Mouse (Mus musculus) limb, embryonic 12.5 days (tissue): ENCODE measurements around the gene Gm45808. TPM values are rescaled to one million over a fixed set of nuclear protein-coding genes. Genes with fewer than 3 reads are reported as not detected.

Source experiments
- ATAC-seq: fragments of 200-750 bp; cut with Nextera tagmentation; 2 replicates; pipeline ENCODE4 v1.8.0; 2017; ENCODE audit warnings: low read depth, moderate TSS enrichment; ENCODE audit not compliant: insufficient number of reproducible peaks, insufficient read depth, low FRiP score, low TSS enrichment
- H3K27ac ChIP-seq: fragments of 300-500 bp; sonication (generic); 2 replicates; pipeline ENCODE4 v1.5.1; 2016; ENCODE audit warnings: mild to moderate bottlenecking, moderate library complexity
- H3K27me3 ChIP-seq: fragments of 300-500 bp; sonication (generic); 2 replicates; pipeline ENCODE4 v1.6.1; 2016; ENCODE audit warnings: mild to moderate bottlenecking, moderate library complexity
- H3K36me3 ChIP-seq: fragments of 300-500 bp; sonication (generic); 2 replicates; pipeline ENCODE4 v1.6.1; 2016; ENCODE audit warnings: mild to moderate bottlenecking, moderate library complexity
- H3K4me1 ChIP-seq: fragments of 300-500 bp; sonication (generic); replicated peaks from 2 replicates; pipeline ENCODE4 v1.6.1; 2016
- H3K4me2 ChIP-seq: fragments of 300-500 bp; sonication (generic); 2 replicates; pipeline ENCODE4 v1.6.1; 2016; ENCODE audit warnings: mild to moderate bottlenecking, moderate library complexity
- H3K4me3 ChIP-seq: fragments of 300-500 bp; sonication (generic); replicated peaks from 2 replicates; pipeline ENCODE4 v1.5.1; 2016; ENCODE audit warnings: mild to moderate bottlenecking
- H3K9ac ChIP-seq: fragments of 300-500 bp; sonication (generic); replicated peaks from 2 replicates; pipeline ENCODE4 v1.6.1; 2016; ENCODE audit warnings: mild to moderate bottlenecking, moderate library complexity
- H3K9me3 ChIP-seq: fragments of 300-500 bp; sonication (generic); 2 replicates; pipeline ENCODE4 v1.6.1; 2016; ENCODE audit warnings: mild to moderate bottlenecking, moderate library complexity
- WGBS: fragments of 180-500 bp; shearing (Covaris S2); methylation state at CpG from one replicate; pipeline ENCODE4 v1.1.7; 2016; 5-methylcytosine and 5-hydroxymethylcytosine counted together
- polyA plus RNA-seq: library from polyadenylated mRNA; unstranded; fragments of >200 nt; fragmentation: Nextera tagmentation; extraction: Ambion mirVana; gene quantifications from 2 replicates; pipeline ENCODE4 v1.2.1, GENCODE M21; 2016

The Gm45808 gene
- polyA plus RNA-seq, 1 experiment from 2014 or later, result not detected

DNA sequence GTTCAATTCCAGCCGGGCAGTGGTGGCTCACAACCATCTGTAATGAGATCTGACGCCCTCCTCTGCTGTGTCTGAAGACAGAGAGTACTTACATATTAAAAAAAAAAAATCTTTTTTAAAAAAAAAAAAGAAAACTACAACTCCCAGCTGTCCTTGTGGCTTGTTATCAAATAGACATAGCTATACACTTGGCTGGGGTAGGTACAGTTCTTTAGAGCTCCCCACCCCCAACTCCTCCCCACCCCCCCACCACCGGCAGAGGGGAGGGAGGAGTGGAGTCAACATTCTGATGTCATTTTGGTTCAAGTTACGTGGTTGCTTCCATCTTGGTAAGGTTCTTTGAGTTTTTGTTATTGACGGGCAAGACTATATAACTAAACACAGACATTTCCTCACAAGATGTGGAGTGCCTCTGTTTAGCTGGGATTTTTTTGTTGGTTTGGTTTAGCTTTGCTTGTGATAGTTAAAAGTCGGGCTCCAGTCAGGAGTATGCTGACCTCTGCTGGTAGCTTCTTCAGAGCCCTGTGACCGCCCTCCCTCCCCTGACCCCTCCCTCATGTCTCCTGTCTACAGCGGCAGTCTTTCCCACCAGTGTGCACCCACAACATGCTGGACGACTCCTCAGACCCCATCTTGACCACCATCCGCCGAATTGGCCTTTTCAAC, 39.2 kb downstream of the Gm45808 start:
- no peak for ATAC-seq
- H3K27ac ChIP-seq, result no peak overlapping the region
- H3K9me3 ChIP-seq, result no peaks in the 10 kb centered on the region
- H3K4me2 ChIP-seq, result no peak overlapping the region
- H3K4me1 ChIP-seq, result no peaks in the 10 kb centered on the region; the same call in 1 of the 2 replicates
- WGBS, result 25% methylated on average over 11 of the region's 11 CpGs
- H3K27me3 ChIP-seq, result no peaks in the 10 kb centered on the region
- no peak overlapping the region for H3K4me3 ChIP-seq
- H3K36me3 ChIP-seq, result peaks cover 72% of the 10 kb centered on the region
- H3K9ac ChIP-seq, result no peak overlapping the region

DNA sequence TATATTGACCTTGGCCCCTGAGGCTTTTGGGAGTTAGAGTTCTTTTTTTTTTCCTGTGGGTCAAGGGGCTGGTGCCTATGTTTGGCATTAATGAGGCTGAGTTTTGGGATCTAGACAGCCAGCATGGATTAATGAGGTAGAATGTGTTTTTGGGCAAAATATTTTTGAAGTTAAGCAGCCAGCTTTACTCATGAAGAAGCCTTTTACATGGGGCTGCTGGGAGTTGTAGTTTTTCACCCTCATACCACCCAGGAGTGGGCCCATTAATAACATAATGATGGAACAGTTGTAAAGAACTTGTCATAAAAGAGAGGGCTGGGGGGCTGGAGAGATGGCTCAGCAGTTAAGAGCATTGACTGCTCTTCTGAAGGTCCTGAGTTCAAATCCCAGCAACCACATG, 40.0 kb downstream of the Gm45808 start:
- H3K27ac ChIP-seq, result no peak overlapping the region
- no peak overlapping the region for H3K4me2 ChIP-seq
- H3K4me1 ChIP-seq, result no peaks in the 10 kb centered on the region; the same call in 1 of the 2 replicates
- H3K27me3 ChIP-seq, result no peaks in the 10 kb centered on the region
- H3K9ac ChIP-seq, result no peak overlapping the region
- no peak overlapping the region for H3K4me3 ChIP-seq
- peaks cover 68% of the 10 kb centered on the region for H3K36me3 ChIP-seq
- no peak for ATAC-seq
- H3K9me3 ChIP-seq, result no peaks in the 10 kb centered on the region

- H3K4me3 ChIP-seq, result no peak overlapping the region
- H3K27me3 ChIP-seq, result no peaks in the 10 kb centered on the region
- ATAC-seq, result no peak
- WGBS, result 86% methylated on average over 22 of the region's 22 CpGs
- H3K36me3 ChIP-seq, result peaks cover 73% of the 10 kb centered on the region
- H3K27ac ChIP-seq, result no peak overlapping the region
- no peaks in the 10 kb centered on the region; the same call in 1 of the 2 replicates for H3K4me1 ChIP-seq
- no peak overlapping the region for H3K4me2 ChIP-seq
- no peak overlapping the region for H3K9ac ChIP-seq
- H3K9me3 ChIP-seq, result no peaks in the 10 kb centered on the region
These were observed 42.8 kb downstream of the Gm45808 start for GRCm38 (mm10) chr7:45443526-45444420.

- no peak for ATAC-seq
- H3K27me3 ChIP-seq, result no peaks in the 10 kb centered on the region
- peak within 1 kb of the TSS; percentile 48 for H3K4me2 ChIP-seq
- 12% methylated on average over 19 of the region's 19 CpGs for WGBS
- H3K9me3 ChIP-seq, result no peaks in the 10 kb centered on the region
- peak within 1 kb of the TSS; percentile 8; the same call in 1 of the 2 replicates for H3K4me3 ChIP-seq
- peak within 1 kb of the TSS; percentile 13; the same call in 1 of the 2 replicates for H3K9ac ChIP-seq
- H3K27ac ChIP-seq, result peak within 1 kb of the TSS; percentile 24; the same call in 1 of the 2 replicates
- H3K36me3 ChIP-seq, result peaks cover 32% of the 10 kb centered on the region
- peaks cover 41% of the 10 kb centered on the region for H3K4me1 ChIP-seq
These were observed 48.9 kb downstream of the Gm45808 start, which contains the start of gene Ruvbl2 for GRCm38 (mm10) chr7:45437521-45438276. Ruvbl2 (minus strand) TSS chr7:45438096.

DNA sequence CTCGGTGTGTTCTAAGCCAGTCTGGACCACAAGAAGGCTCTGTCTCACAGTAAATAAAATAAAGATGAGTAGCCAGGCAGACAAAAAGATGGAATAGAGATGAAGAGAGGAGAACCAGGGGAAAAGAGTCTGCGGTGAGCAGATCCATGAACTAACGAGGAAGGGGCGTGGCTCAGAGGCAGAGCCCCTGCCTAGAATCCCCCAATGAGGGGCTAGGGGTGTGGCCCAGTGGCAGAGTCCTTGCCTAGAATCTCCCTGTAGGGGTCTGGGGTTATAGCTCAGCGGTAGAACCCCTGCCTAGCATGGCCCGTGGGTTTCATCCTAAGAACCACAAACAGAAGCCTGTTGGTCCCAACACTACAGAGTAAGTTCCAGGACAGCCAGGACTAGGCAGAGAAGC, 49.6 kb downstream of the Gm45808 start:
- Histone ChIP-seq H3K27ac (peak overlapping the region; percentile 24; the same call in 1 of the 2 replicates), H3K4me3 (peak overlapping the region; percentile 8; the same call in 1 of the 2 replicates), H3K4me1 (peaks cover 43% of the 10 kb centered on the region), H3K4me2 (peak overlapping the region; percentile 48), H3K36me3 (peaks cover 29% of the 10 kb centered on the region), H3K9me3 (no peaks in the 10 kb centered on the region), H3K27me3 (no peaks in the 10 kb centered on the region), H3K9ac (no peak overlapping the region)
- 24% methylated on average over 6 of the region's 6 CpGs for WGBS
- no peak for ATAC-seq

GRCm38 (mm10) chr7:45436444-45436843, 50.2 kb downstream of the Gm45808 start:
- Histone ChIP-seq H3K9ac (0 out of 2 replicates have a peak overlapping the region, but pooled peaks have one; percentile 1), H3K36me3 (peaks cover 31% of the 10 kb centered on the region), H3K9me3 (no peaks in the 10 kb centered on the region), H3K27me3 (no peaks in the 10 kb centered on the region), H3K4me1 (peaks cover 43% of the 10 kb centered on the region), H3K4me3 (no peak overlapping the region), H3K4me2 (peak overlapping the region; percentile 95), H3K27ac (no peak overlapping the region)
- no peak for ATAC-seq
- WGBS, result 86% methylated on average over 5 of the region's 5 CpGs

DNA sequence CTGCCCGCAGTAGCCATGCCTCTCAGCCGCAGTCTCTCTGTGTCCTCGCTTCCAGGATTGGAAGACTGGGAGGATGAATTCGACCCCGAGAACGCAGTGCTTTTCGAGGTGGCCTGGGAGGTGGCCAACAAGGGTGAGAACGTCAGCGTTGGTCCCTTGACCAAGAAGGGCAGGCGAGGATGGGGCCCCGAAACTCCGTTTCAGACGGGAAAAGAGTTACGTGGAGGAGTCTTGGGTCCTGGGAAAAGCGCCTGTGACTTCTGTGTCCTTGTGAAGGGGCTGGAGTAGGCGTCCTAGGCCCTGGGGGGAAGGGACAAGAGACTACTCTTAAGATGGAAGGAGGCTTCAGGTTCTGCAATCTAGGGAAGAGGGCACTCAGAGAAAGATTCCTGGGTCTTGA, 51.6 kb downstream of the Gm45808 start:
- peaks cover 43% of the 10 kb centered on the region for H3K4me1 ChIP-seq
- WGBS, result 3% methylated on average over 16 of the region's 16 CpGs

GRCm38 (mm10) chr7:45434203-45435015, 52.2 kb downstream of the Gm45808 start, which contains the start of gene Gys1:
Gys1 (plus strand) TSS chr7:45434844.
- Histone ChIP-seq H3K4me1 (peaks cover 43% of the 10 kb centered on the region), H3K4me2 (peak within 1 kb of the TSS; percentile 95), H3K36me3 (peaks cover 31% of the 10 kb centered on the region), H3K9me3 (no peaks in the 10 kb centered on the region), H3K27me3 (no peaks in the 10 kb centered on the region), H3K27ac (peak within 1 kb of the TSS; percentile 90), H3K4me3 (peak within 1 kb of the TSS; percentile 87), H3K9ac (peak within 1 kb of the TSS; percentile 84)
- peak; percentile 94 for ATAC-seq
- under 1% methylated on average over 45 of the region's 45 CpGs for WGBS

More for the DNA sequence above, 51.6 kb downstream of the Gm45808 start:
- peak overlapping the region; percentile 87 for H3K4me3 ChIP-seq
- peak overlapping the region; percentile 46 for H3K27ac ChIP-seq
- H3K9ac ChIP-seq, result peak overlapping the region; percentile 76
- no peak; the same call in 1 of the 2 replicates for ATAC-seq
- no peaks in the 10 kb centered on the region for H3K9me3 ChIP-seq
- peaks cover 31% of the 10 kb centered on the region for H3K36me3 ChIP-seq
- H3K27me3 ChIP-seq, result no peaks in the 10 kb centered on the region
- H3K4me2 ChIP-seq, result peak overlapping the region; percentile 95

GRCm38 (mm10) chr7:45433835-45434202, 52.8 kb downstream of the Gm45808 start:
- Histone ChIP-seq H3K4me3 (peak overlapping the region; percentile 87), H3K4me1 (peaks cover 43% of the 10 kb centered on the region), H3K4me2 (peak overlapping the region; percentile 95), H3K27ac (peak overlapping the region; percentile 90), H3K36me3 (peaks cover 34% of the 10 kb centered on the region), H3K9ac (peak overlapping the region; percentile 84), H3K9me3 (no peaks in the 10 kb centered on the region), H3K27me3 (no peaks in the 10 kb centered on the region)
- no peak for ATAC-seq
- WGBS, result 3% methylated on average over 7 of the region's 7 CpGs

DNA sequence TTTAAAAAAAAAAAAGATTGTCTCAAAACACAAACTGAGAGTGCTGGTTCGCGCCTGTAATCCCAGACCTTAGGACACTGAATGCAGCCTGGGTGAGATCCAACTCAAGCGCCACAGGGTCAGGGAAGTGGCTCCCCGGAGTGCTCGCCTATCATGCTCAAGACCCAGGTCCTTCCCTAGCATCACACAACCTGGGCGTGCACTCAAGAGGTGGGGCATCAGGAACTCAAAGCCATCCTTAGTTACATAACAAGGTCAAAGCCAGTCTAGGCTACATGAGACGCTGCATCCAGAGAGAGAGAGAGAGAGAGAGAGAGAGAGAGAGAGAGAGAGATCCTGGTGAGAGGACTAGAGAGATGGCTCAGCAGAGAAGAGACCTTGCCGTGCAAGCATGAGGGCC, 60.1 kb downstream of the Gm45808 start:
- H3K4me1 ChIP-seq, result no peaks in the 10 kb centered on the region
- 0 out of 2 replicates have a peak, but pooled peaks cover under 1% of the 10 kb centered on the region for H3K27me3 ChIP-seq
- no peak for ATAC-seq
- no peak overlapping the region for H3K27ac ChIP-seq
- H3K9ac ChIP-seq, result no peak overlapping the region
- no peaks in the 10 kb centered on the region for H3K9me3 ChIP-seq
- H3K36me3 ChIP-seq, result peaks cover 98% of the 10 kb centered on the region
- H3K4me2 ChIP-seq, result no peak overlapping the region
- 94% methylated on average over 8 of the region's 8 CpGs for WGBS
- no peak overlapping the region for H3K4me3 ChIP-seq
